Mouse (Mus musculus): ENCODE measurements around the gene Hsd17b1.

Hsd17b1 gene

GRCm38 (mm10) chr11:101078121-101078520, at the start of gene Hsd17b1:
Gene Hsd17b1, plus strand, starts transcription at chr11:101078411.
- no peak for DNase-seq (ENCODE audit: low read depth)

- no peak for DNase-seq (ENCODE audit: low read depth)
Observed at GRCm38 (mm10) chr11:101029320-101029719, 48.9 kb upstream of the Hsd17b1 start.

- DNase-seq (ENCODE audit: low read depth), result no peak
Observed at GRCm38 (mm10) chr11:101030136-101030807, 47.9 kb upstream of the Hsd17b1 start.

- no peak for DNase-seq (ENCODE audit: low read depth)
Observed at GRCm38 (mm10) chr11:101030808-101031156, 47.4 kb upstream of the Hsd17b1 start.

- DNase-seq (ENCODE audit: low read depth), result no peak
Observed at GRCm38 (mm10) chr11:101031470-101031869, 46.7 kb upstream of the Hsd17b1 start.

- no peak for DNase-seq (ENCODE audit: low read depth)
Observed at GRCm38 (mm10) chr11:101033856-101034500, 44.2 kb upstream of the Hsd17b1 start.

GRCm38 (mm10) chr11:101034614-101035327, 43.4 kb upstream of the Hsd17b1 start:
- DNase-seq (ENCODE audit: low read depth), result no peak

GRCm38 (mm10) chr11:101035328-101035695, 42.9 kb upstream of the Hsd17b1 start:
- no peak for DNase-seq (ENCODE audit: low read depth)

GRCm38 (mm10) chr11:101037795-101038194, 40.4 kb upstream of the Hsd17b1 start:
- no peak for DNase-seq (ENCODE audit: low read depth)

- DNase-seq (ENCODE audit: low read depth), result no peak
Observed at GRCm38 (mm10) chr11:101045826-101046225, 32.4 kb upstream of the Hsd17b1 start.

GRCm38 (mm10) chr11:101046440-101046839, 31.8 kb upstream of the Hsd17b1 start:
- DNase-seq (ENCODE audit: low read depth), result no peak

- no peak for DNase-seq (ENCODE audit: low read depth)
Observed at GRCm38 (mm10) chr11:101047502-101047901, 30.7 kb upstream of the Hsd17b1 start.

GRCm38 (mm10) chr11:101050359-101050758, 27.9 kb upstream of the Hsd17b1 start:
- no peak for DNase-seq (ENCODE audit: low read depth)

GRCm38 (mm10) chr11:101051051-101051493, 27.1 kb upstream of the Hsd17b1 start:
- no peak for DNase-seq (ENCODE audit: low read depth)

- no peak for DNase-seq (ENCODE audit: low read depth)
Observed at GRCm38 (mm10) chr11:101051617-101052016, 26.6 kb upstream of the Hsd17b1 start.

GRCm38 (mm10) chr11:101052751-101053473, 25.3 kb upstream of the Hsd17b1 start:
- DNase-seq (ENCODE audit: low read depth), result no peak

GRCm38 (mm10) chr11:101053974-101054373, 24.2 kb upstream of the Hsd17b1 start:
- no peak for DNase-seq (ENCODE audit: low read depth)

GRCm38 (mm10) chr11:101055418-101055817, 22.8 kb upstream of the Hsd17b1 start:
- DNase-seq (ENCODE audit: low read depth), result no peak

GRCm38 (mm10) chr11:101056885-101057284, 21.3 kb upstream of the Hsd17b1 start:
- no peak for DNase-seq (ENCODE audit: low read depth)

- no peak for DNase-seq (ENCODE audit: low read depth)
Observed at GRCm38 (mm10) chr11:101057860-101058259, 20.4 kb upstream of the Hsd17b1 start.

GRCm38 (mm10) chr11:101058726-101059125, 19.5 kb upstream of the Hsd17b1 start:
- no peak for DNase-seq (ENCODE audit: low read depth)

- DNase-seq (ENCODE audit: low read depth), result no peak
Observed at GRCm38 (mm10) chr11:101059473-101059872, 18.7 kb upstream of the Hsd17b1 start.

All from fibroblast of lung, adult 2 months (primary cell).